Mouse (Mus musculus) heart, embryonic 15.5 days (tissue): ENCODE results near the gene Gca. TPM values are rescaled to one million over a fixed set of nuclear protein-coding genes. Genes with fewer than 3 reads are reported as not detected.

ENCODE experiments used
- ATAC-seq: fragments of 200-750 bp; cut with Nextera tagmentation; replicated peaks from 2 replicates; pipeline ENCODE4 v1.8.0; 2017; ENCODE audit warnings: low read depth, moderate TSS enrichment; ENCODE audit not compliant: insufficient number of reproducible peaks, insufficient read depth, low FRiP score
- H3K27ac ChIP-seq: fragments of 300-500 bp; sonication (generic); 2 replicates; pipeline ENCODE4 v1.5.1; 2015; ENCODE audit warnings: mild to moderate bottlenecking, inconsistent platforms
- H3K27me3 ChIP-seq: fragments of 300-500 bp; sonication (generic); 2 replicates; pipeline ENCODE4 v1.6.1; 2015; ENCODE audit warnings: inconsistent platforms
- H3K36me3 ChIP-seq: fragments of 300-500 bp; sonication (generic); 2 replicates; pipeline ENCODE4 v1.6.1; 2015; ENCODE audit warnings: mild to moderate bottlenecking, inconsistent platforms
- H3K4me1 ChIP-seq: fragments of 300-500 bp; sonication (generic); replicated peaks from 2 replicates; pipeline ENCODE4 v1.6.1; 2015; ENCODE audit warnings: inconsistent platforms
- H3K4me2 ChIP-seq: fragments of 300-500 bp; sonication (generic); 2 replicates; pipeline ENCODE4 v1.6.1; 2015; ENCODE audit warnings: inconsistent platforms, mild to moderate bottlenecking, moderate library complexity
- H3K4me3 ChIP-seq: fragments of 300-500 bp; sonication (generic); 2 replicates; pipeline ENCODE4 v1.5.1; 2015; ENCODE audit warnings: mild to moderate bottlenecking, inconsistent platforms
- H3K9ac ChIP-seq: fragments of 300-500 bp; sonication (generic); 2 replicates; pipeline ENCODE4 v1.6.1; 2015; ENCODE audit warnings: mild to moderate bottlenecking, inconsistent platforms
- H3K9me3 ChIP-seq: fragments of 300-500 bp; sonication (generic); replicated peaks from 2 replicates; pipeline ENCODE4 v1.6.1; 2016; ENCODE audit warnings: inconsistent platforms
- whole genome bisulfite sequencing: fragments of 180-500 bp; shearing (Covaris S2); methylation state at CpG from one replicate; pipeline ENCODE4 v1.1.7; 2015; ENCODE audit warnings: mixed read lengths; 5-methylcytosine and 5-hydroxymethylcytosine counted together
- polyA plus RNA-seq: library from polyadenylated mRNA; unstranded; fragments of >200 nt; fragmentation: Nextera tagmentation; extraction: Ambion mirVana; gene quantifications from 2 replicates; pipeline ENCODE4 v1.2.1, GENCODE M21; 2015

The Gca gene
- polyA plus RNA-seq, result 14.2 and 16.3 TPM in 2 replicates

DNA sequence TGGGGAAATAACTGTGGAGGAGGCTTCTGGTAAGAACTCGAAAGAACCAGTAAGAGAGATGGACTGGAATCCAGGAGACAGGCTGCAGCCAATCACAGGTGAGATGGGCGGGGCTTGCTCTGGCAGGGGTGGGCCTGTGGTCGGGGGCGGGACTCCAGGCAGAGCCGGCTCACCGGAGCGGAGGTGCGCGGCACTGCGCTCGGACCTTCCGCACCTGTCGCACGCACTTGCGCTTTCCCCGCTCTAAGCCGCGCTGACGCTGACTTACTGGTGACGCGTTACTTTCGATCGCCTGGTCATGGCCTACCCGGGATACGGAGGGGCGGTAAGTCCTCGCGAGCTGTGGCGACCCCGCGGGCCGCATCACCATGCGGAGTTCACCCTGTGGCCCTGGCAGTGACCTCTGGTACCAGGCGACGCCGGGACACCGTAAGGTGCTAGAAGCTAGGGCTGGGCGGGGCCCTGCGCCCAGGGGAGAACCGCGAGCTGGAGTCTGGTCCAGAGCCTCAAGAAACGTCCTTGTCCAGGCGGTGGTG is at the start of gene Gca:
Gca (plus strand) TSS at position 151 of the 536 bp plus-strand sequence.
- under 1% methylated on average over 43 of the region's 43 CpGs for WGBS
- Histone ChIP-seq H3K4me1 (0 out of 2 replicates have a peak, but pooled peaks cover 2% of the 10 kb centered on the region), H3K9ac (peak within 1 kb of the TSS; percentile 54), H3K4me2 (peak within 1 kb of the TSS; percentile 70), H3K27ac (peak within 1 kb of the TSS; percentile 17; the same call in 1 of the 2 replicates), H3K4me3 (peak within 1 kb of the TSS; percentile 58), H3K9me3 (no peaks in the 10 kb centered on the region), H3K36me3 (no peaks in the 10 kb centered on the region), H3K27me3 (no peaks in the 10 kb centered on the region)
- ATAC-seq, result peak; percentile 94

- Histone ChIP-seq H3K36me3 (no peaks in the 10 kb centered on the region), H3K27me3 (no peaks in the 10 kb centered on the region), H3K9ac (no peak overlapping the region), H3K9me3 (no peaks in the 10 kb centered on the region), H3K4me1 (no peaks in the 10 kb centered on the region), H3K4me3 (no peak overlapping the region), H3K27ac (no peak overlapping the region), H3K4me2 (no peak overlapping the region)
- WGBS, result 45% methylated on average over 7 of the region's 7 CpGs
- no peak for ATAC-seq
Measured at GRCm38 (mm10) chr2:62618934-62619341, 45.1 kb upstream of the Gca start.

DNA sequence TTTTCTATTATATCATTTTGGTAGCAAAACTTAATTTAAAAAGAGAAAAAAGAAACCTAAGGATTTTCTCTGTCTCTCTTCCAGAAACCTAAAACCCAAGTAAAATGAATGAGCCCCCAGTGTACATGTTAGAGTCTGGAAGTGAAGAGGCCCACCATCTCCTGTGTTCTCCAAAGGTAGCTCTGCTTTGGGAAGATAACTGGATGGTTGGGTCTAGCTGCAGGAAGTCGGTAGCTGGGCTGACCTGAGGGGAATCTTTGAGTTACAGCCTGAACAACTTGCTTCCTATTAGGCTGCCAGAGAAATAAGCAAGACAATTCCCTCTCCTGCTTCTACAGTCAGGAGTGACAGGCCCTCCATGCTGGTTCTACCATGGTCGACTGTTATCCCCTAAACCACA is 44.4 kb upstream of the Gca start:
- WGBS, result 46% methylated on average over 2 of the region's 2 CpGs
- no peak for ATAC-seq

GRCm38 (mm10) chr2:62623024-62623441 is 41.1 kb upstream of the Gca start:
- Histone ChIP-seq H3K4me1 (no peaks in the 10 kb centered on the region), H3K4me3 (no peak overlapping the region), H3K4me2 (no peak overlapping the region), H3K27ac (no peak overlapping the region), H3K36me3 (no peaks in the 10 kb centered on the region), H3K9me3 (no peaks in the 10 kb centered on the region), H3K27me3 (no peaks in the 10 kb centered on the region), H3K9ac (no peak overlapping the region)
- WGBS, result 72% methylated on average over 8 of the region's 8 CpGs
- no peak for ATAC-seq

More for the DNA sequence above, 44.4 kb upstream of the Gca start:
- H3K4me1 ChIP-seq, result no peaks in the 10 kb centered on the region
- no peaks in the 10 kb centered on the region for H3K9me3 ChIP-seq
- no peaks in the 10 kb centered on the region for H3K27me3 ChIP-seq
- H3K27ac ChIP-seq, result no peak overlapping the region
- no peaks in the 10 kb centered on the region for H3K36me3 ChIP-seq
- no peak overlapping the region for H3K4me2 ChIP-seq
- no peak overlapping the region for H3K4me3 ChIP-seq
- H3K9ac ChIP-seq, result no peak overlapping the region

DNA sequence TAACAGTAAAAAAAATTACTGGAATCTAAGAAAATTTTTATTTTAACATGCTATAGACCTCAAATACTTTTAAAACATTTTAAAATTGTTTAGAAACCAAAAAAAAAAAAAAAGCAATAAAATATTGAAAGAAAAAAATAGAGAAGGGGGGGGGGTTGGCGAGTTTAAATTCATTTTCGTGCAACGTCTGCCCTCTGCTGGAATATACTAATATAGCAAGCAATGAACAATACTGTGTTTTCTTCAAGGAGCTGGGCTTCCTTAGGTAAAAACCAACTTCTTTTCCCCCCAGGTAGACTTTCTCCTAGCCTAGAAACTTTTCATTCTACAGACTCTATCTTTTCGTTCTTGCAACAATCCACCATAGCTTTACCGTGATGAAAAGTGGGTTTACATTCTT is 36.4 kb upstream of the Gca start:
- H3K36me3 ChIP-seq, result no peaks in the 10 kb centered on the region
- H3K4me3 ChIP-seq, result no peak overlapping the region
- 7% methylated on average over 5 of the region's 5 CpGs for WGBS
- no peak overlapping the region for H3K9ac ChIP-seq
- no peak overlapping the region for H3K4me2 ChIP-seq
- H3K9me3 ChIP-seq, result no peaks in the 10 kb centered on the region
- no peak overlapping the region for H3K27ac ChIP-seq
- no peaks in the 10 kb centered on the region for H3K4me1 ChIP-seq
- no peaks in the 10 kb centered on the region for H3K27me3 ChIP-seq
- no peak for ATAC-seq

- no peaks in the 10 kb centered on the region for H3K4me1 ChIP-seq
- H3K9ac ChIP-seq, result no peak overlapping the region
- H3K4me2 ChIP-seq, result no peak overlapping the region
- no peaks in the 10 kb centered on the region for H3K27me3 ChIP-seq
- H3K27ac ChIP-seq, result no peak overlapping the region
- WGBS, result 79% methylated on average over 5 of the region's 5 CpGs
- no peaks in the 10 kb centered on the region for H3K9me3 ChIP-seq
- ATAC-seq, result no peak
- H3K36me3 ChIP-seq, result no peaks in the 10 kb centered on the region
- H3K4me3 ChIP-seq, result no peak overlapping the region
Measured at GRCm38 (mm10) chr2:62628356-62628755, 35.7 kb upstream of the Gca start.

GRCm38 (mm10) chr2:62630446-62630845 is 33.6 kb upstream of the Gca start:
- Histone ChIP-seq H3K27me3 (no peaks in the 10 kb centered on the region), H3K27ac (no peak overlapping the region), H3K4me2 (no peak overlapping the region), H3K4me3 (no peak overlapping the region), H3K36me3 (no peaks in the 10 kb centered on the region), H3K9ac (no peak overlapping the region), H3K9me3 (no peaks in the 10 kb centered on the region), H3K4me1 (no peaks in the 10 kb centered on the region)
- no peak for ATAC-seq
- WGBS, result 20% methylated on average over 6 of the region's 6 CpGs

DNA sequence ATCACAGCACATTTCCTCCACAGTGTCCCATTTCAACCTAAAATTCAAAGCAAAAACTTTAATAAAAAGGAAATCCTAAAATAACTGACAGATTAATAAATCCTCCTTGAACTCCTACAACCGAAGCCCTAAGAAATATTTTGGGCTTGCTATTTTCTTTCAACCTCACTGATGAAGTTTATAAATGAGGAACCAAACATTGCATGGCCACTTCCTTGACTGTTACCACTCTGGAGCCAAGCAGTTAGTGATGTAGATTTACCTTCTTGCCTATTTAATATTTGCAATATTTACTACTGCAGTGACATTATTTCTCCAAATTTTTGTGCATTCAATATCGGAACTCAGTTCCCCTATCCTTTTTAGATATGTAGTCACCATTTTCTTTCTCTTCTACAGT is 24.2 kb upstream of the Gca start:
- H3K36me3 ChIP-seq, result no peaks in the 10 kb centered on the region

DNA sequence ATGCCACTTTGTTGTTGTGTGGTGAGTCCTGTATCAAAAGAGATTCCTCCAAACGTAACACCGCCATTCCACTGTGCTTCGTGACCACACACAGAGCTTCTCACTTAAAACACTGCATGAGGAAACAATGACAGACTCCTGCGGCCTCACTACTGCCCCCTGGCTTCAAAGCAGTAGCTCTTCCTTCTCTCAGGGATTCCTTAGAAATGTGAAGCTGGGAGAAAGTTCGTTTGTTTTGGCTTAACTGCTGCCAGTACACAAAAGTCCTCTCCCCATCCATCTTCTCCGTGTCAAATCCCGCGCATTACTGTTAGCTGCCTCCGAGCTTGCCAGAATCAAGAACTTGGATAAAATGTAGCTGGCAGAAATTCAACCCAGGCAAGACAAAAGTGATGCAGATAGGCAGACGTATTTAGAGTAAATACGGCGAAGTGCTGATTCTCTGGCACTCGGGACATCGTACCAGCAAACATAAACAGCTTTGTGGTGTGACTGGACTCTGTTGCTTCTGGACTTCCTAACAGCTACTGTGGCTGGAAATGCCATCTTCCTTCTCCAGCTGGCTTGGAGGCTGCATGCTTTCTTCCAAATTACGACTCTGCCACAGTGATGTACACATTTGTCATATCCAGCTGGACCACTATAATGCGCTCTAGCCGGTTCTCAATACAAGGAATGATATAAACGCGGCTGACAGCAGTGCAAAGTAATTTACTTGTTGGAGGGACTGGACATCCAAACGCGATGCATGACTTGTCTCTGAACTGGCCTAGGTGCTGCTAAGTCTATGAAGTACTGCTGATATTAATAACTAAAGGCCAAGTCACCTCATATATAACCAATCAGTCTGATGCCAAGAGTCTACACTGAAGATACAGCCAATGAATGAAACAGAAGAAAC is 20.4 kb upstream of the Gca start:
- H3K36me3 ChIP-seq, result no peaks in the 10 kb centered on the region
- H3K27me3 ChIP-seq, result no peaks in the 10 kb centered on the region
- ATAC-seq, result no peak
- no peaks in the 10 kb centered on the region for H3K9me3 ChIP-seq
- no peak overlapping the region for H3K27ac ChIP-seq
- H3K4me1 ChIP-seq, result 0 out of 2 replicates have a peak, but pooled peaks cover 9% of the 10 kb centered on the region
- H3K9ac ChIP-seq, result no peak overlapping the region
- H3K4me3 ChIP-seq, result no peak overlapping the region
- H3K4me2 ChIP-seq, result peak overlapping the region; percentile 32
- 48% methylated on average over 21 of the region's 21 CpGs for WGBS

More for the DNA sequence above, 24.2 kb upstream of the Gca start:
- no peak overlapping the region for H3K27ac ChIP-seq
- no peak for ATAC-seq
- H3K9ac ChIP-seq, result no peak overlapping the region
- 81% methylated on average over 2 of the region's 2 CpGs for WGBS
- H3K4me1 ChIP-seq, result 0 out of 2 replicates have a peak, but pooled peaks cover 6% of the 10 kb centered on the region
- H3K4me2 ChIP-seq, result no peak overlapping the region
- no peaks in the 10 kb centered on the region for H3K9me3 ChIP-seq
- H3K4me3 ChIP-seq, result no peak overlapping the region
- H3K27me3 ChIP-seq, result no peaks in the 10 kb centered on the region

GRCm38 (mm10) chr2:62644891-62645290 is 19.2 kb upstream of the Gca start:
- 0 out of 2 replicates have a peak, but pooled peaks cover 9% of the 10 kb centered on the region for H3K4me1 ChIP-seq
- H3K27me3 ChIP-seq, result no peaks in the 10 kb centered on the region
- ATAC-seq, result no peak
- H3K27ac ChIP-seq, result no peak overlapping the region
- H3K4me3 ChIP-seq, result 0 out of 2 replicates have a peak overlapping the region, but pooled peaks have one; percentile 72
- H3K36me3 ChIP-seq, result no peaks in the 10 kb centered on the region
- peak overlapping the region; percentile 65 for H3K4me2 ChIP-seq
- 91% methylated on average over 5 of the region's 5 CpGs for whole genome bisulfite sequencing
- H3K9me3 ChIP-seq, result no peaks in the 10 kb centered on the region
- H3K9ac ChIP-seq, result no peak overlapping the region

GRCm38 (mm10) chr2:62645475-62645874 is 18.6 kb upstream of the Gca start:
- no peaks in the 10 kb centered on the region for H3K27me3 ChIP-seq
- peak overlapping the region; percentile 65 for H3K4me2 ChIP-seq
- peak overlapping the region; percentile 72 for H3K4me3 ChIP-seq
- ATAC-seq, result 0 out of 2 replicates have a peak, but pooled peaks have one; percentile 35
- 0 out of 2 replicates have a peak, but pooled peaks cover 9% of the 10 kb centered on the region for H3K4me1 ChIP-seq
- 38% methylated on average over 12 of the region's 12 CpGs for WGBS
- H3K36me3 ChIP-seq, result no peaks in the 10 kb centered on the region
- no peaks in the 10 kb centered on the region for H3K9me3 ChIP-seq
- H3K9ac ChIP-seq, result peak overlapping the region; percentile 67; the same call in 1 of the 2 replicates
- peak overlapping the region; percentile 81; the same call in 1 of the 2 replicates for H3K27ac ChIP-seq
